Mouse (Mus musculus): ENCODE measurements around the gene Prkab2. TPM values are rescaled to one million over a fixed set of nuclear protein-coding genes. Genes with fewer than 3 reads are reported as not detected.

Gene Prkab2
- 7.7 and 8.9 TPM in 2 replicates for polyA plus RNA-seq (2015; fragmentation: Nextera tagmentation; extraction: Ambion mirVana)

DNA sequence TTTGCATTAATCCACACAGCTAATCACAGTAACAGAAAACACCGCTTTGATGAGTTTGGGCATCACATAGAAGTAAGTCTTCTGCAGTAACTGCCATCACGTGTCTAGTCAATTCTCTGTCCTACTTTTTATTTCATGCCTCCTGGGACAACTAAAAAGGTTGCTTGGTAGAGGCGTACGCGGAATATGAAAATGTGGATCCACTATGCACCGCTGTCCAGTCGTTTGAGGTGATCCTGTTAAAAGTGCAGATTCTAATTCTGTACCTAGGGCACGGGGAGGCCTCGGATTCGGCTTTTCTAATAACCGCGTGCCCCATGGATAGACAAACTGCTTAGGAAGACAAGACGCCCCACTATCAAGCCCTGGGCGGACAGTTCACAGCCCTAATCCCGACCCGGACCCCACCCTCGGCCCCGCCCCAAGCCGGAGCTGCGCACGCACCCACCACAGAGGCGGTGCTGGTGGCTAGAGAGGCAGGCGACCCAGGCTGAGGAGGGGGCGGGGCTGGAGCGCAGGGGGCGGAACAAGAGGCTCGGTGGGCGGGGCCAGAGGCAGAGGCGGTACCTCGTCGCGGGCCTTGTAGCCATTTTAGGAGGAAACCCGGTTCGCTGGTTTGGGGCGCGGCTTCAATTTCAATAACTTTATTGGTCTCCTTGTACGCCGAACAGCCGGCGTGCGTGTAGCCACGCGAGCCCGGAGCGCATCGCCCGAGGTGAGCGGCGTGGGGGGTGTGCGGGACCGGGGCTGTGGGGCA lies at the start of gene Prkab2:
Prkab2 (plus strand) TSS at position 539 of the 757 bp plus-strand sequence.
- Histone ChIP-seq H3K4me1 (peaks cover 22% of the 10 kb centered on the region), H3K9me3 (no peaks in the 10 kb centered on the region), H3K27me3 (replicated peaks) (no peaks in the 10 kb centered on the region), H3K27ac (peak within 1 kb of the TSS; percentile 61; the same call in 1 of the 2 replicates), H3K9ac (peak within 1 kb of the TSS; percentile 71), H3K4me2 (peak within 1 kb of the TSS; percentile 84), H3K4me3 (replicated peaks) (peak within 1 kb of the TSS; percentile 97), H3K36me3 (no peaks in the 10 kb centered on the region)
- peak; percentile 94 for ATAC-seq (ENCODE audit: insufficient read depth, low FRiP score, low read depth)
- 2% methylated on average over 51 of the region's 51 CpGs for WGBS

DNA sequence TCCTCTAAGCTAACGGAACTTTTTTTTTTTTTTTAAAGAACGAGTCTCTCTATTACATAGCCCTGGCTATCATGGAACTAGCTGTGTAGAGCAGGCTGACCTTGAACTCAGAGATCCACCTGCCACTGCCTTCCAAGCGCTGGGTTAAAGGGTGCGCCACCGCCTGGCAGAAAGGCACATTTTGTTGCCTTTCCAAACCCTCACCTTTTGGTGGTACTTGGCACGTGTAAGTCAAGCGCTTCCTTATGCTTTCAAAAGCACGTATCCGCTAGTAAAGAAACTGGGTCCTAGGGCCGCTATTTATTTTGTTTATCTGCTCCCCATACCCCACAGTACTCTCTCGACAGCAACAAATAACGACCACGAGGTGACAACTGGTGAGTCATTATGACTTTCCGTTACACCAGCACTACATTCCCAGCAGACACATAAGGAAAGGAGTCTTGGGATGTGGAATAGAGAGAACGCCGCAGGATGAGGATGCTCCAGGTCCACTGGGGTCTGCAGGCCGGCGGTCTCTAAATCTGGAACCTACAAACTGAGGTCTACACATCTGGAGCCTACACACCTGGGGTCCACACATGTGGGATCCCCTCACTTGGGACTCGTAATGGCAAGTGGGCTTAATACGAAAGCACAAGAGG lies 48.7 kb upstream of the Prkab2 start:
- no peak for ATAC-seq (ENCODE audit: insufficient read depth, low FRiP score, low read depth)
- 3% methylated on average over 20 of the region's 20 CpGs for WGBS

DNA sequence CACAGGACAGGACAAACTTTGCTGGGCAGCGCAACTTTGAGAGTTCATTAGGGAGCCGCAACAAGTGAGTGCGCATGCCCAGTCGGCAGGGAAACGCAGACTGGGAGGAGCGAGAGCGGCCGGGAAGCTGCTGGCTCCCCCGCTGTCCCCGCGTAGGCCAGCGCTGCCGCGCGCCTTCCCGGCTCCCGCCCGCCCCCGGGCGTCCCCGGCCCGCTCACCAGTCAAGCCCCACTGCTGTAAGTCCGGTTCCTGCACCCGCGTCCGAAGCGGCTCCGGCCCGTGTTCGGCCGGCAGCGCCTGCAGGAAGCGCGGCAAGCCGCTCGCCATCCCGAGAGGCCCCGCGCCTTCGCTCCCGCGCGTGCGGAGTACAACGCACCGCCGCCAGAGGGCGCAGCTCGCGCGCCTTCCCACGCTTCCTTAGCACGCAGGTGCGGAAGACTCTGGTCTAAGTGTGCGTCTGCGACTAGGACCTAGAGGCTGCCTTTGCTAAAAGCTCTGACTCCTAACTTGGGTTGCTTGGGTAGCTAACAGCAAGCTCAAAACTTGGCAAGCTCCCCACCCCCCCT lies 48.1 kb upstream of the Prkab2 start, which contains the start of gene Chd1l:
Chd1l (minus strand) TSS at position 359 of the 566 bp plus-strand sequence.
- peak within 1 kb of the TSS; percentile 77 for H3K4me3 ChIP-seq (replicated peaks)
- H3K9ac ChIP-seq: peak within 1 kb of the TSS; percentile 73
- peaks cover 2% of the 10 kb centered on the region; the same call in 1 of the 2 replicates for H3K4me1 ChIP-seq
- WGBS: under 1% methylated on average over 42 of the region's 56 CpGs
- ATAC-seq (ENCODE audit: insufficient read depth, low FRiP score, low read depth): peak; percentile 89
- H3K36me3 ChIP-seq: no peaks in the 10 kb centered on the region
- no peaks in the 10 kb centered on the region for H3K27me3 ChIP-seq (replicated peaks)
- H3K27ac ChIP-seq: peak within 1 kb of the TSS; percentile 94
- peak within 1 kb of the TSS; percentile 84 for H3K4me2 ChIP-seq
- no peaks in the 10 kb centered on the region for H3K9me3 ChIP-seq

More for the DNA sequence above, 48.7 kb upstream of the Prkab2 start:
- Histone ChIP-seq H3K27ac (peak overlapping the region; percentile 94), H3K4me1 (peaks cover 2% of the 10 kb centered on the region; the same call in 1 of the 2 replicates), H3K4me2 (peak overlapping the region; percentile 84), H3K27me3 (replicated peaks) (no peaks in the 10 kb centered on the region), H3K9ac (peak overlapping the region; percentile 73; the same call in 1 of the 2 replicates), H3K9me3 (no peaks in the 10 kb centered on the region), H3K4me3 (replicated peaks) (peak overlapping the region; percentile 77), H3K36me3 (no peaks in the 10 kb centered on the region)

DNA sequence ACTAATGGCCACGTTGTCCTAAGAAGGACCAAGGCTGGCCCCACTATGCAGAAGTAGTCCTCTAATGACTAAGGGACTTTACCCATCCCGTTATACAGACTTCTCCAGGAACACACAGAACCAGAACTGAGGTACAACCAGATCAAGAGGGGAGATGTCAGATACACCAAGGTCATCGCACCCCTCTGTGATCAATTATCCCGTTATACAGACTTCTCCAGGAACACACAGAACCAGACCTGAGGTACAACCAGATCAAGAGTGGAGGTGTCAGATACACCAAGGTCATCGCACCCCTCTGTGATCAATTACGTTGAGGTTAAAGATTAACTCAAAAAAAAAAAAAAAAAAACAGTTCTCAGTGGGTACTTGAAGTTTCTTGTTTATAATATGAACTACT lies 47.0 kb upstream of the Prkab2 start:
- Histone ChIP-seq H3K4me2 (no peak overlapping the region), H3K27me3 (replicated peaks) (no peaks in the 10 kb centered on the region), H3K27ac (no peak overlapping the region), H3K4me3 (replicated peaks) (no peak overlapping the region), H3K9ac (no peak overlapping the region), H3K36me3 (no peaks in the 10 kb centered on the region), H3K9me3 (no peaks in the 10 kb centered on the region), H3K4me1 (peaks cover 2% of the 10 kb centered on the region; the same call in 1 of the 2 replicates)
- WGBS: 75% methylated on average over 6 of the region's 6 CpGs
- no peak for ATAC-seq (ENCODE audit: insufficient read depth, low FRiP score, low read depth)

DNA sequence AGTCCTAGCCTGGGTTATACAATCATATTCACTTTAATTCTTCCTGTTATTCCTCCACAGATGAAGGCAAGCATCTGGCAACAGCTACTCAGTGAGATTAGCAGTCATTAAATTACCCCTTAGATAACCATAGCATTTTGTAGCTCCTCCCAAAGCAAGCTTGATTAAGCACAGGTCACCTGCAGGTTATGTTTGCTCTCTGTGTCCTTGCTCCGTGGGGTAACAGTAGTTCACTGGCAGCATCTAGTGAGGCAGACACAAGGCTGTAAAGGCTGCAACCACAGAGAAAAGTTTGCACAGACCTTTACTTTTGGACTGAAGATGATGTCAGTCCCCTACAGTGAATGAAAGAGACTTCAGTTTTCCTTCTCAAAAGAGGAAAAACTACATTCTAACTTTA lies 42.8 kb upstream of the Prkab2 start:
- Histone ChIP-seq H3K27ac (peak overlapping the region; percentile 3; the same call in 1 of the 2 replicates), H3K27me3 (replicated peaks) (no peaks in the 10 kb centered on the region)
- peak; percentile 69 for ATAC-seq (ENCODE audit: insufficient read depth, low FRiP score, low read depth)

DNA sequence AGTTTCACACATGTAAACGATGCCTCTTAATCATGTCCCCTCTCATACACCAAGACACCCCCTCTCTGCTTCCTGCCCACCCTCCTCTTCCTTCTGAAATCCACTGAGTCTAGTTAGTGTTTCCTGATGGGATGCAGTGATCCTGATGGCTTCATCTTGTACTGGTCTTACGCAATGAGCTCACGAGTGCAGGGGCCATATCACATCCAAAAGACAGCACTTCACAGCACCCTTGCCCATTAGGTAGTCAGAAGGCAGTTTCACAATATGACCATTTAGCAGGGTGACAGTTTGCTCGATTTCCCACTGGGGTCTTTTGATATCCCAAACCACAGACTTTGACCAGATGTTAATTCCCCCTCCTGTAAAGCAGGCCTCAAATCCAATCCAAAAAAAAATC lies 42.1 kb upstream of the Prkab2 start:
- Histone ChIP-seq H3K4me2 (no peak overlapping the region), H3K36me3 (no peaks in the 10 kb centered on the region), H3K4me3 (replicated peaks) (no peak overlapping the region), H3K27me3 (replicated peaks) (no peaks in the 10 kb centered on the region), H3K9ac (no peak overlapping the region), H3K27ac (no peak overlapping the region), H3K4me1 (no peaks in the 10 kb centered on the region), H3K9me3 (no peaks in the 10 kb centered on the region)
- no peak for ATAC-seq (ENCODE audit: insufficient read depth, low FRiP score, low read depth)
- WGBS: 85% methylated on average over 4 of the region's 4 CpGs

More for the DNA sequence above, 42.8 kb upstream of the Prkab2 start:
- WGBS: 14% methylated on average over 1 of the region's 1 CpGs
- Histone ChIP-seq H3K9me3 (no peaks in the 10 kb centered on the region), H3K36me3 (no peaks in the 10 kb centered on the region), H3K9ac (no peak overlapping the region), H3K4me2 (no peak overlapping the region), H3K4me1 (no peaks in the 10 kb centered on the region), H3K4me3 (replicated peaks) (no peak overlapping the region)

DNA sequence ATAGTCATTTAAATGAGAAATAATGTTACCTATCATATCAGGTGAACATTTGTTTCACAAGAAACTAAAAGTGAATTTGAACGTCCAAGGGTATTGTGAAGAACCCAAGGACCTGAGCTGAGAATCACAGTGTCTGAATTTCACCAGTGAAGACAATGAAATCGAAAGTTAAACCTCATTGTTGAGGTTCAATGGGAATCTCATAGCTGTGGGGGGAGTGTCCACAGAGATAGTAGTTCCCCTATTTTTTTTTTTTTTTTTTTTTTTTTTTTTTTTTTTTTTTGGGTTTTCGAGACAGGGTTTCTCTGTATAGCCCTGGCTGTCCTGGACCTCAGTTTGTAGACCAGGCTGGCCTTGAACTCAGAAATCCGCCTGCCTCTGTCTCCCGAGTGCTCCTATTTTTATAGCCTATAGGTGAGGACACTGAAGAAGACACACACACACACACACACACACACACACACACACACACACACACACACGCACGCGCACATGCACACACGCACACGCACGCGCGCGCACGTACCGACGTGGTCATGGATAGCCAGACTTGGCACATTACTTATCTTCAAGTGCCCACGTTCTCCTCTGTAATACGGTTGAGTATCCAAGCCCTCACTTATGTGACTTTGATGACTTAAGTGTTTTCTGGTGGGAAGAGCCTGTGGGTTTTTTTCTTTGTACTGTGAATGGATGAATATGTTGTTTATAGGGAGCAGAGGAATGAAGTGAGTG lies 40.7 kb upstream of the Prkab2 start:
- H3K27me3 ChIP-seq (replicated peaks): no peaks in the 10 kb centered on the region
- no peak overlapping the region for H3K4me3 ChIP-seq (replicated peaks)
- 92% methylated on average over 18 of the region's 19 CpGs for WGBS
- no peaks in the 10 kb centered on the region for H3K9me3 ChIP-seq
- ATAC-seq (ENCODE audit: insufficient read depth, low FRiP score, low read depth): no peak
- H3K36me3 ChIP-seq: no peaks in the 10 kb centered on the region
- H3K27ac ChIP-seq: no peak overlapping the region
- H3K4me1 ChIP-seq: no peaks in the 10 kb centered on the region
- no peak overlapping the region for H3K9ac ChIP-seq
- no peak overlapping the region for H3K4me2 ChIP-seq

DNA sequence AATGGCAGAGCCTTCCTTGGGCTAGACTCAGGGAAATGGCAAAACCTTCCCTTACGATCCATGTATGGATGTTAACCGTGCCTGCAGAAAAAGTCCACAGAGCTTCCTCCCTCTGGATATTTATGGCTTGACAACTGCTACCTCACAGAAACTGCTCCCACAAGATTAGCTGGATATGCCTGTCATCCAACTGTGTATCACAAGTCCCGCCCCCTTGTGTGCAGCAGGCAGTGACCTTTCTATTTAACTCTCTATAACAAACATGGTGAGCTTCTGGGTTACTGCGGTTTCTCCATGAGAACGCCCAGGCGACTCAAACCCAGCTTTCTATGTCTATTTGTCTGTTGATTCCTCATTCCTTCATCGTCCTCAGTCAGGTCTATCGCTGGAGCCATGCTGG lies 40.1 kb upstream of the Prkab2 start:
- no peaks in the 10 kb centered on the region for H3K4me1 ChIP-seq
- H3K9ac ChIP-seq: no peak overlapping the region
- no peak for ATAC-seq (ENCODE audit: insufficient read depth, low FRiP score, low read depth)
- H3K27ac ChIP-seq: peak overlapping the region; percentile 21; the same call in 1 of the 2 replicates
- 65% methylated on average over 8 of the region's 8 CpGs for WGBS
- no peak overlapping the region for H3K4me2 ChIP-seq
- H3K27me3 ChIP-seq (replicated peaks): no peaks in the 10 kb centered on the region
- H3K36me3 ChIP-seq: no peaks in the 10 kb centered on the region
- no peaks in the 10 kb centered on the region for H3K9me3 ChIP-seq
- no peak overlapping the region for H3K4me3 ChIP-seq (replicated peaks)

DNA sequence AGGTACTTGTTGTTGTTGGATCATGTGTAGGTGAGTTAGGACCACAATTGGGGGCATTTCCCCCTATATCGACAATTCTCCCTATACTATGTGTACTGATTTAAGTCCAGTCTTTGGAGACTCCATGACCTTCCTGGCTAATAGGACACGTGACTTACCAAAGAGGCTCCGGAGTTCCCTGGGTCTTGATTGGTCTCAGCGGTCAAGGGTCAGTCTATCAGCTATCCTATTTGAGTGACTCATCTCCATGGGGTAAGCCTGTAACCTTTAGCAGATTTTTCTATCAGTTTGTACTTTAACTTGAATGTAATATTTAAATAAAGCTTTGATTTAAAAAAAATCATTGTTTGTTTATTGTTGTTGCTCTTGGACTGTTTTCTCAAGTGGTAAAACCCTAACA lies 37.3 kb upstream of the Prkab2 start:
- 84% methylated on average over 4 of the region's 4 CpGs for WGBS
- H3K36me3 ChIP-seq: no peaks in the 10 kb centered on the region
- no peak overlapping the region for H3K4me2 ChIP-seq
- no peak overlapping the region for H3K27ac ChIP-seq
- no peak overlapping the region for H3K9ac ChIP-seq
- no peak for ATAC-seq (ENCODE audit: insufficient read depth, low FRiP score, low read depth)
- no peaks in the 10 kb centered on the region for H3K4me1 ChIP-seq
- H3K27me3 ChIP-seq (replicated peaks): no peaks in the 10 kb centered on the region
- no peak overlapping the region for H3K4me3 ChIP-seq (replicated peaks)
- H3K9me3 ChIP-seq: no peaks in the 10 kb centered on the region

DNA sequence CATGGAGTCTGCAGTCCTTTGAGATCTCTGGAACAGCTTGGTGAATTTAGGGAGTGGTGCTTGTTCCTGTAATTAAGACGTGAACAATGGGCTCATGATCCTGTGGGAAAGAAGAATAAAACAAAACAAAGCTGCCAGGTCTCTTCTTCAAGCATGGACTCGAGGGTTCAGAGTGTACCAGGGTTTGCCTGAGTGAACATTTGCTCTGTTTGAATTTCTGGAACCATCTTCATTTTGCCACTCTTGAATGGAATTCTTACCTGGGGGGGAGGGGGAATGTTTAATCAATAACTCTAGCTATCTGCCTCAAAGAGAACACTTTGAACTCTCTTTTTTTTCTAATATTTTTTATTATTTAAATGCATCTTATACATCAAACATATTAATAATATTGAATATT lies 33.4 kb upstream of the Prkab2 start:
- Histone ChIP-seq H3K4me2 (no peak overlapping the region), H3K9ac (no peak overlapping the region), H3K4me1 (peaks cover 4% of the 10 kb centered on the region; the same call in 1 of the 2 replicates), H3K27ac (no peak overlapping the region), H3K36me3 (no peaks in the 10 kb centered on the region), H3K4me3 (replicated peaks) (no peak overlapping the region), H3K9me3 (no peaks in the 10 kb centered on the region), H3K27me3 (replicated peaks) (no peaks in the 10 kb centered on the region)
- WGBS: 43% methylated on average over 2 of the region's 2 CpGs
- no peak for ATAC-seq (ENCODE audit: insufficient read depth, low FRiP score, low read depth)

DNA sequence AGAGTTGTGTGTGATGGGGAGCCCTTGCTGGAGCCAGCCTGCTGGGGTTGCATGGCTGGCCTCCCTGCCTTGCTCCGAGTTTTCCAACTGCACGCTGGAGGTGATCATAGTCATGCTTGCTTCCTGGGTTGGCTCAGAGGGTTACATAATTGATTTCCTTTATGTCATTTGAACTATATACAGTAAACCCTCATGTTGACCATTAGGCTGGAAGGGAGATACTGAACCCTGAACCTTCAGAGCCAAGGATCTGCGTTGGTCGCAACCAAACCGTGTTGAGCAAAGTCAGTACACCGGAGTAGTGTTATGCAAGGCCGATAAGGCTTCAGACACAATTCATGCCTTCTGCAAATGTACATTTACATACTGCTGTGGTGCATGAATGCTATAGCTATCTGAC lies 30.1 kb upstream of the Prkab2 start:
- H3K27ac ChIP-seq: no peak overlapping the region
- H3K27me3 ChIP-seq (replicated peaks): no peaks in the 10 kb centered on the region
- H3K4me1 ChIP-seq: peaks cover 4% of the 10 kb centered on the region; the same call in 1 of the 2 replicates
- no peak overlapping the region for H3K9ac ChIP-seq
- WGBS: 62% methylated on average over 7 of the region's 7 CpGs
- peak; percentile 29; the same call in 1 of the 2 replicates for ATAC-seq (ENCODE audit: insufficient read depth, low FRiP score, low read depth)
- H3K9me3 ChIP-seq: no peaks in the 10 kb centered on the region
- peak overlapping the region; percentile 49 for H3K4me3 ChIP-seq (replicated peaks)
- no peaks in the 10 kb centered on the region for H3K36me3 ChIP-seq
- H3K4me2 ChIP-seq: peak overlapping the region; percentile 71
